Mouse (Mus musculus): ENCODE results near the gene B3galt1. TPM values are rescaled to one million over a fixed set of nuclear protein-coding genes. Genes with fewer than 3 reads are reported as not detected.

Gene B3galt1
- polyA plus RNA-seq, 1 experiment = 1.5 TPM

DNA sequence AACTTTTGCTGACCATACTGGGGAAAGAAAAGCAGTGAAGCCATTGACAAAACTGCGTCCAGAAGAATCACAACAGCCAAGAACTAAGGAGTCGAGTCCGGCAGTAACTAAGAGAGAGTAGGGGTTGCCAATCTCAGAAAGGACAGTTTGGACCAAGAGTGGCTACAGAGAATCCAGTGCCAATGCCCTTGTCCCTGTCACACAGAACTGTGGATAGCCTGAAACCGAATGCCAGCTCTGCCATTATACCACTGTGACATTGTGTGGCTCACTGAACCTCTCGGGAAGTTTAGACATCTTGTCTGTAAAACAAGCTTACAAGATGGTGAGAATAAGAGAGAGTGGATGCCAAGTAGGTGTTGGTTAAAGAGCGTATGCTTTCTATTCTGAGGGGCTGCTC, 335.9 kb downstream of the B3galt1 start:
- no peak overlapping the region for H3K9ac ChIP-seq (ENCODE audit: low read depth, poor library complexity, severe bottlenecking)
- TF ChIP-seq CTCF (IDR thresholded peaks at IDR 0.05; ENCODE audit: low read depth, low read length) (no peak), POLR2A (IDR thresholded peaks at IDR 0.05; ENCODE audit: insufficient read depth, low read length) (no peak), EP300 (IDR thresholded peaks at IDR 0.05; ENCODE audit: insufficient read depth, low read depth, low read length) (no peak)
- no peaks in the 10 kb centered on the region for H3K4me1 ChIP-seq (ENCODE audit: control insufficient read depth, insufficient read depth, low read length)
- no peak overlapping the region for H3K4me3 ChIP-seq (ENCODE audit: low read depth, low read length)
- no peak overlapping the region for H3K27ac ChIP-seq (ENCODE audit: insufficient read depth, low read length)
- no peaks in the 10 kb centered on the region for H3K36me3 ChIP-seq (ENCODE audit: control insufficient read depth, insufficient read depth, low read length, poor library complexity, severe bottlenecking)
- H3K27me3 ChIP-seq (ENCODE audit: control insufficient read depth, insufficient read depth, low read length, poor library complexity, severe bottlenecking) = no peaks in the 10 kb centered on the region
- no peaks in the 10 kb centered on the region for H3K9me3 ChIP-seq (replicated peaks; ENCODE audit: control insufficient read depth, insufficient read depth, low read length, poor library complexity, severe bottlenecking)

DNA sequence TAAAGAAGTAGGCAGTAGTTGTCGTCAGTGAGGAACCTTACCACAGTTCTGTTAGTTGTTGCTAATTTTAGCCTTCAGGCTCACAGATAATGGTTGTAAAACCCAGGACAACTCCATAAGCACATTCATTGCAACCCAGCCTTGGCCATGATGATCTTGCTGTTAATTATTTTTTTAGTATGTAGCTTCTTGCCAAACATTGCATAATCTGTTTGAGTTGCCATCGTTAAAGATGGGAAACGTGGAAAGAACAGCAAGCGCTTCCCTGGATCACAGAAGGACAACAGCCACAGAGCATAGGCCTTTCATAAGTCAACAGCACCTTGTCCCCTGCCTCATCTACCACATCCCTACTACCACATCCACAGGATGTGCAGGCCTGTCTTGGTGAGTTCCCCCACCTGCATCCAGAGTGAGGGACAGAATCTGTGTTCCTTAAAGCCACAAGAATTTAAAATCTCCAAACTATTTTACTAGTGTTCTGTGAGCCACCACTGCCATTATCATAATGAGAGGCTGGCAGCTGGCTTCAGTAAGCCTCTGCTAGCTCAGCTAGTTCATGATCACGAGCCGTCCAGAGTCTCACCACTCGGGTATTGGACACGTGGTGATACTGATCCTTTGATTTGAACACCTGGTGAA, 337.1 kb downstream of the B3galt1 start:
- TF ChIP-seq EP300 (IDR thresholded peaks at IDR 0.05; ENCODE audit: insufficient read depth, low read depth, low read length) (no peak), CTCF (IDR thresholded peaks at IDR 0.05; ENCODE audit: low read depth, low read length) (no peak), POLR2A (IDR thresholded peaks at IDR 0.05; ENCODE audit: insufficient read depth, low read length) (no peak)
- Histone ChIP-seq H3K27ac (ENCODE audit: insufficient read depth, low read length) (no peak overlapping the region), H3K4me3 (ENCODE audit: low read depth, low read length) (no peak overlapping the region), H3K9ac (ENCODE audit: low read depth, poor library complexity, severe bottlenecking) (no peak overlapping the region), H3K27me3 (ENCODE audit: control insufficient read depth, insufficient read depth, low read length, poor library complexity, severe bottlenecking) (no peaks in the 10 kb centered on the region), H3K4me1 (ENCODE audit: control insufficient read depth, insufficient read depth, low read length) (no peaks in the 10 kb centered on the region), H3K36me3 (ENCODE audit: control insufficient read depth, insufficient read depth, low read length, poor library complexity, severe bottlenecking) (no peaks in the 10 kb centered on the region), H3K9me3 (replicated peaks; ENCODE audit: control insufficient read depth, insufficient read depth, low read length, poor library complexity, severe bottlenecking) (no peaks in the 10 kb centered on the region)

DNA sequence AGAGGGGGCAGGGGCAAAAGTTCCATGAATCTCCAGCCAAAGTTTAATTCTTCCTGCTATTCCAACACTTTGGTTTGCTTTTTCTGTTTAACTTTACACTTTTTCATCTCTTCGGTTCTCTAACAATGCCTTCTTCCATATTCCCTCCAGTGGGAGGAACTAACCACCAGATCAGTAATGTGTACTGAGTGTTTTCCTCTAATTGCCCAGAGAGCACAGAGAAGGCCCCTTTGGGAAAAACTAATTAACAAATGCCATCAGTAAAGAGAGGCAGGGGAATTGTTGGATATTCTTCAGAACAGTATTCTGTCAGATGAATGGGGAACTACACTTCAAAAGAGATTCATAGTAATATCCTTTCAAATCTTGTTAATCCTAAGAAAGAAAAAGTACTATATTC, 338.1 kb downstream of the B3galt1 start:
- no peaks in the 10 kb centered on the region for H3K9me3 ChIP-seq (replicated peaks; ENCODE audit: control insufficient read depth, insufficient read depth, low read length, poor library complexity, severe bottlenecking)
- no peaks in the 10 kb centered on the region for H3K4me1 ChIP-seq (ENCODE audit: control insufficient read depth, insufficient read depth, low read length)
- H3K36me3 ChIP-seq (ENCODE audit: control insufficient read depth, insufficient read depth, low read length, poor library complexity, severe bottlenecking) = no peaks in the 10 kb centered on the region
- no peak overlapping the region for H3K27ac ChIP-seq (ENCODE audit: insufficient read depth, low read length)
- H3K9ac ChIP-seq (ENCODE audit: low read depth, poor library complexity, severe bottlenecking) = no peak overlapping the region
- H3K27me3 ChIP-seq (ENCODE audit: control insufficient read depth, insufficient read depth, low read length, poor library complexity, severe bottlenecking) = no peaks in the 10 kb centered on the region
- no peak overlapping the region for H3K4me3 ChIP-seq (ENCODE audit: low read depth, low read length)
- TF ChIP-seq POLR2A (IDR thresholded peaks at IDR 0.05; ENCODE audit: insufficient read depth, low read length) = no peak
- no peak for TF ChIP-seq CTCF (IDR thresholded peaks at IDR 0.05; ENCODE audit: low read depth, low read length)
- no peak for TF ChIP-seq EP300 (IDR thresholded peaks at IDR 0.05; ENCODE audit: insufficient read depth, low read depth, low read length)

DNA sequence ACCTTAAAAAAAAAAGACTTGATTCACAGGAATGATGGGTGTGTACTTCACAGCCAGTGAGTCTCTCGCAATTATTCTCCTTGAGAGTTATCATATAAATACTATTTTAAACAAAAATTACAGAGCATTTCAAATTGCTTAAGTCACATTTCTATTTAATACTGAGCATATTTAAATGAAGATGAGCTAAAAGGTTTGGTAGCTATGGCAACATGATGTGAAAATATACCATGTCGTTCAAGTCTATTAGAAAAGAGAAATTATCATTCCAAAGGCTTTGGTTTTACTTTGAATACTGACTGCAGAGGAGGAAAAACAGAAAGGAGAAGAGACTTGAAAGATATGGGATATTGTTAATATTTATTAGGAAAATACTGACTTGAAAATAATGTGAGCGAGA, 366.3 kb downstream of the B3galt1 start:
- Histone ChIP-seq H3K36me3 (ENCODE audit: control insufficient read depth, insufficient read depth, low read length, poor library complexity, severe bottlenecking) (no peaks in the 10 kb centered on the region), H3K4me1 (ENCODE audit: control insufficient read depth, insufficient read depth, low read length) (no peaks in the 10 kb centered on the region), H3K27me3 (ENCODE audit: control insufficient read depth, insufficient read depth, low read length, poor library complexity, severe bottlenecking) (no peaks in the 10 kb centered on the region), H3K27ac (ENCODE audit: insufficient read depth, low read length) (no peak overlapping the region), H3K9ac (ENCODE audit: low read depth, poor library complexity, severe bottlenecking) (no peak overlapping the region), H3K4me3 (ENCODE audit: low read depth, low read length) (no peak overlapping the region), H3K9me3 (replicated peaks; ENCODE audit: control insufficient read depth, insufficient read depth, low read length, poor library complexity, severe bottlenecking) (no peaks in the 10 kb centered on the region)
- TF ChIP-seq CTCF (IDR thresholded peaks at IDR 0.05; ENCODE audit: low read depth, low read length) = no peak
- no peak for TF ChIP-seq POLR2A (IDR thresholded peaks at IDR 0.05; ENCODE audit: insufficient read depth, low read length)
- no peak for TF ChIP-seq EP300 (IDR thresholded peaks at IDR 0.05; ENCODE audit: insufficient read depth, low read depth, low read length)

DNA sequence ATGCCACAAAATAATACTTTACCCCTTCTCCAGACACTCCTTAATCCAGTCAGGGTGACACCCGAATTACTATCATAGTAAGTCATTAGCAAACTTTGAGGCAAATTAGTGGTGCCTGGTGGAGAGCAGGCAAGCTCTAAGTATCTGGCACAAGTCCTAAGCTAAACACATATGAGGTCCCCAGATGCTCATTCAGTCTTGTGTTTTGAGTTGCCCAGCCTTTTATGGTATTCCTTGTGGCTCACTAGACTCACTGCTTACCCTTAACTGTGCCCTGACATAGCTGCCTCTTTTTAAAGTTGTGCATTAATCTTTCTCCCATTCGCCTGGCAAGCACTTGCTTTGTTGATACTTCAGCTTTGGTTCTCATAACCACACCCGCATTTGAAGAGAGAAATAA, 382.7 kb downstream of the B3galt1 start:
- TF ChIP-seq EP300 (IDR thresholded peaks at IDR 0.05; ENCODE audit: insufficient read depth, low read depth, low read length) = no peak
- no peak for TF ChIP-seq CTCF (IDR thresholded peaks at IDR 0.05; ENCODE audit: low read depth, low read length)
- no peak for TF ChIP-seq POLR2A (IDR thresholded peaks at IDR 0.05; ENCODE audit: insufficient read depth, low read length)
- Histone ChIP-seq H3K9ac (ENCODE audit: low read depth, poor library complexity, severe bottlenecking) (no peak overlapping the region), H3K4me3 (ENCODE audit: low read depth, low read length) (no peak overlapping the region), H3K4me1 (ENCODE audit: control insufficient read depth, insufficient read depth, low read length) (no peaks in the 10 kb centered on the region), H3K36me3 (ENCODE audit: control insufficient read depth, insufficient read depth, low read length, poor library complexity, severe bottlenecking) (no peaks in the 10 kb centered on the region), H3K27me3 (ENCODE audit: control insufficient read depth, insufficient read depth, low read length, poor library complexity, severe bottlenecking) (no peaks in the 10 kb centered on the region), H3K27ac (ENCODE audit: insufficient read depth, low read length) (no peak overlapping the region), H3K9me3 (replicated peaks; ENCODE audit: control insufficient read depth, insufficient read depth, low read length, poor library complexity, severe bottlenecking) (no peaks in the 10 kb centered on the region)

DNA sequence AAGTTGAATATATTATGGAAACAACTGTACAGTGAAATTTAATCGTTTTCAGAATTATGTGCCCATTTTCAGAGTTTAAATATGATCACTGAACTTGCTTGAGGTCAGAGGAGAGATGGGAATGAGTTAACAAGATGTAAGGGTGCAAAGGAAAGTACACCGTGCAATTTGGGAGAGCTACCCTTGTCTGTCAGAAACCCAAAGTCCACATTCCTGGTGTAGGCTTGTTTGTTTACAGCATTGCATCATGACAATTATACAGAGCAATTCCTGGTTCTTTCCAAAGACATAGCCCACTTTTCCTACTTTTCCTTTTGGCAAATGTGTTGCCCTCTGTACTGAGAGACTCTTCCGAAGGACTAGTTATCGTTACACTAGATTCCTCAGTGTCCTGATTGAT, 390.5 kb downstream of the B3galt1 start:
- Histone ChIP-seq H3K27ac (ENCODE audit: insufficient read depth, low read length) (no peak overlapping the region), H3K9ac (ENCODE audit: low read depth, poor library complexity, severe bottlenecking) (no peak overlapping the region), H3K36me3 (ENCODE audit: control insufficient read depth, insufficient read depth, low read length, poor library complexity, severe bottlenecking) (no peaks in the 10 kb centered on the region), H3K27me3 (ENCODE audit: control insufficient read depth, insufficient read depth, low read length, poor library complexity, severe bottlenecking) (no peaks in the 10 kb centered on the region), H3K4me3 (ENCODE audit: low read depth, low read length) (no peak overlapping the region), H3K9me3 (replicated peaks; ENCODE audit: control insufficient read depth, insufficient read depth, low read length, poor library complexity, severe bottlenecking) (no peaks in the 10 kb centered on the region), H3K4me1 (ENCODE audit: control insufficient read depth, insufficient read depth, low read length) (no peaks in the 10 kb centered on the region)
- no peak for TF ChIP-seq POLR2A (IDR thresholded peaks at IDR 0.05; ENCODE audit: insufficient read depth, low read length)
- no peak for TF ChIP-seq CTCF (IDR thresholded peaks at IDR 0.05; ENCODE audit: low read depth, low read length)
- no peak for TF ChIP-seq EP300 (IDR thresholded peaks at IDR 0.05; ENCODE audit: insufficient read depth, low read depth, low read length)
